Mouse (Mus musculus) common myeloid progenitor, adult 5-6 weeks (primary cell): ENCODE measurements around the gene Gm17190. TPM values are rescaled to one million over a fixed set of nuclear protein-coding genes. Genes with fewer than 3 reads are reported as not detected.

Source experiments
- total RNA-seq: library from RNA; stranded (forward); fragments of 200-1000, 187-1606 nt; gene quantifications from 2 replicates; pipeline ENCODE4 v1.2.3, GENCODE M21; 2017

The Gm17190 gene
- total RNA-seq, 1 experiment from 2014 or later, result not detected

Other genes starting within 250 kb of the Gm17190 start
- 185 and 209 TPM in 2 replicates for gene Iqgap2, start 190.1 kb upstream of the Gm17190 start, total RNA-seq
- gene Gm20075, start 678 bp upstream of the Gm17190 start, total RNA-seq, result 15.0 and 31.3 TPM in 2 replicates
- gene Sv2c, start 50.5 kb downstream of the Gm17190 start, total RNA-seq, result not detected in 2 replicates